Mouse (Mus musculus): ENCODE measurements around the gene Abhd15. TPM values are rescaled to one million over a fixed set of nuclear protein-coding genes. Genes with fewer than 3 reads are reported as not detected.

Gene Abhd15
- polyA plus RNA-seq, 1 experiment from 2014 or later, result 1.9 TPM

GRCm38 (mm10) chr11:77476895-77477294 lies 38.0 kb upstream of the Abhd15 start:
- Histone ChIP-seq H3K4me1 (ENCODE audit: control insufficient read depth, insufficient read depth, low read length) (no peaks in the 10 kb centered on the region), H3K36me3 (ENCODE audit: control insufficient read depth, insufficient read depth, low read length) (peaks cover 7% of the 10 kb centered on the region), H3K4me3 (ENCODE audit: low read depth, low read length) (no peak overlapping the region), H3K27ac (ENCODE audit: low read length) (no peak overlapping the region), H3K27me3 (ENCODE audit: control insufficient read depth, insufficient read depth, low read length) (no peaks in the 10 kb centered on the region), H3K9ac (replicated peaks; ENCODE audit: low read depth, low read length) (no peak overlapping the region), H3K4me2 (replicated peaks; ENCODE audit: low read depth, low read length) (no peak overlapping the region), H3K9me3 (ENCODE audit: control insufficient read depth, low read depth, low read length) (no peaks in the 10 kb centered on the region)
- ATAC-seq (ENCODE audit: insufficient number of reproducible peaks, insufficient read depth, low FRiP score, low read depth), result no peak
- 89% methylated on average over 6 of the region's 6 CpGs for WGBS

- peaks cover 23% of the 10 kb centered on the region for H3K4me1 ChIP-seq (ENCODE audit: control insufficient read depth, insufficient read depth, low read length)
Measured at GRCm38 (mm10) chr11:77483043-77483442, 31.9 kb upstream of the Abhd15 start.

GRCm38 (mm10) chr11:77483510-77484255 lies 31.2 kb upstream of the Abhd15 start:
- no peak overlapping the region for H3K9ac ChIP-seq (replicated peaks; ENCODE audit: low read depth, low read length)
- no peaks in the 10 kb centered on the region for H3K27me3 ChIP-seq (ENCODE audit: control insufficient read depth, insufficient read depth, low read length)
- H3K9me3 ChIP-seq (ENCODE audit: control insufficient read depth, low read depth, low read length), result no peaks in the 10 kb centered on the region
- H3K27ac ChIP-seq (ENCODE audit: low read length), result no peak overlapping the region
- H3K4me3 ChIP-seq (ENCODE audit: low read depth, low read length), result no peak overlapping the region
- ATAC-seq (ENCODE audit: insufficient number of reproducible peaks, insufficient read depth, low FRiP score, low read depth), result no peak
- peaks cover 30% of the 10 kb centered on the region for H3K4me1 ChIP-seq (ENCODE audit: control insufficient read depth, insufficient read depth, low read length)
- H3K36me3 ChIP-seq (ENCODE audit: control insufficient read depth, insufficient read depth, low read length), result no peaks in the 10 kb centered on the region
- no peak overlapping the region for H3K4me2 ChIP-seq (replicated peaks; ENCODE audit: low read depth, low read length)
- 40% methylated on average over 11 of the region's 11 CpGs for WGBS

More at GRCm38 (mm10) chr11:77483043-77483442, 31.9 kb upstream of the Abhd15 start:
- Histone ChIP-seq H3K36me3 (ENCODE audit: control insufficient read depth, insufficient read depth, low read length) (no peaks in the 10 kb centered on the region), H3K9ac (replicated peaks; ENCODE audit: low read depth, low read length) (no peak overlapping the region), H3K4me3 (ENCODE audit: low read depth, low read length) (no peak overlapping the region), H3K9me3 (ENCODE audit: control insufficient read depth, low read depth, low read length) (no peaks in the 10 kb centered on the region), H3K27me3 (ENCODE audit: control insufficient read depth, insufficient read depth, low read length) (no peaks in the 10 kb centered on the region), H3K4me2 (replicated peaks; ENCODE audit: low read depth, low read length) (no peak overlapping the region), H3K27ac (ENCODE audit: low read length) (no peak overlapping the region)
- 65% methylated on average over 3 of the region's 3 CpGs for WGBS
- no peak for ATAC-seq (ENCODE audit: insufficient number of reproducible peaks, insufficient read depth, low FRiP score, low read depth)

GRCm38 (mm10) chr11:77485229-77485628 lies 29.7 kb upstream of the Abhd15 start:
- ATAC-seq (ENCODE audit: insufficient number of reproducible peaks, insufficient read depth, low FRiP score, low read depth), result no peak
- Histone ChIP-seq H3K4me2 (replicated peaks; ENCODE audit: low read depth, low read length) (no peak overlapping the region), H3K27me3 (ENCODE audit: control insufficient read depth, insufficient read depth, low read length) (no peaks in the 10 kb centered on the region), H3K4me3 (ENCODE audit: low read depth, low read length) (no peak overlapping the region), H3K36me3 (ENCODE audit: control insufficient read depth, insufficient read depth, low read length) (no peaks in the 10 kb centered on the region), H3K27ac (ENCODE audit: low read length) (no peak overlapping the region), H3K9ac (replicated peaks; ENCODE audit: low read depth, low read length) (no peak overlapping the region), H3K9me3 (ENCODE audit: control insufficient read depth, low read depth, low read length) (no peaks in the 10 kb centered on the region), H3K4me1 (ENCODE audit: control insufficient read depth, insufficient read depth, low read length) (peaks cover 33% of the 10 kb centered on the region)
- WGBS, result 48% methylated on average over 6 of the region's 6 CpGs

GRCm38 (mm10) chr11:77486798-77487197 lies 28.1 kb upstream of the Abhd15 start:
- Histone ChIP-seq H3K9ac (replicated peaks; ENCODE audit: low read depth, low read length) (no peak overlapping the region), H3K36me3 (ENCODE audit: control insufficient read depth, insufficient read depth, low read length) (no peaks in the 10 kb centered on the region), H3K4me3 (ENCODE audit: low read depth, low read length) (no peak overlapping the region), H3K4me1 (ENCODE audit: control insufficient read depth, insufficient read depth, low read length) (peaks cover 40% of the 10 kb centered on the region), H3K27me3 (ENCODE audit: control insufficient read depth, insufficient read depth, low read length) (no peaks in the 10 kb centered on the region), H3K4me2 (replicated peaks; ENCODE audit: low read depth, low read length) (no peak overlapping the region), H3K27ac (ENCODE audit: low read length) (no peak overlapping the region), H3K9me3 (ENCODE audit: control insufficient read depth, low read depth, low read length) (no peaks in the 10 kb centered on the region)
- ATAC-seq (ENCODE audit: insufficient number of reproducible peaks, insufficient read depth, low FRiP score, low read depth), result no peak
- WGBS, result 72% methylated on average over 5 of the region's 5 CpGs

- H3K27me3 ChIP-seq (ENCODE audit: control insufficient read depth, insufficient read depth, low read length), result no peaks in the 10 kb centered on the region
- ATAC-seq (ENCODE audit: insufficient number of reproducible peaks, insufficient read depth, low FRiP score, low read depth), result no peak
- no peak overlapping the region for H3K27ac ChIP-seq (ENCODE audit: low read length)
- H3K9ac ChIP-seq (replicated peaks; ENCODE audit: low read depth, low read length), result peak overlapping the region; percentile 74
- H3K4me2 ChIP-seq (replicated peaks; ENCODE audit: low read depth, low read length), result peak overlapping the region; percentile 79
- peak overlapping the region; percentile 74 for H3K4me3 ChIP-seq (ENCODE audit: low read depth, low read length)
- 2% methylated on average over 54 of the region's 55 CpGs for WGBS
- H3K36me3 ChIP-seq (ENCODE audit: control insufficient read depth, insufficient read depth, low read length), result no peaks in the 10 kb centered on the region
- H3K9me3 ChIP-seq (ENCODE audit: control insufficient read depth, low read depth, low read length), result no peaks in the 10 kb centered on the region
- H3K4me1 ChIP-seq (ENCODE audit: control insufficient read depth, insufficient read depth, low read length), result peaks cover 40% of the 10 kb centered on the region
Measured at GRCm38 (mm10) chr11:77488771-77489581, 25.9 kb upstream of the Abhd15 start.

GRCm38 (mm10) chr11:77489591-77490235 lies 25.2 kb upstream of the Abhd15 start, which contains the start of gene Ankrd13b:
Gene Ankrd13b, minus strand, starts transcription at chr11:77489678.
- no peak within 1 kb of the TSS; the same call in 1 of the 2 replicates for H3K27ac ChIP-seq (ENCODE audit: low read length)
- peaks cover 46% of the 10 kb centered on the region for H3K4me1 ChIP-seq (ENCODE audit: control insufficient read depth, insufficient read depth, low read length)
- H3K36me3 ChIP-seq (ENCODE audit: control insufficient read depth, insufficient read depth, low read length), result no peaks in the 10 kb centered on the region
- no peaks in the 10 kb centered on the region for H3K9me3 ChIP-seq (ENCODE audit: control insufficient read depth, low read depth, low read length)
- no peaks in the 10 kb centered on the region for H3K27me3 ChIP-seq (ENCODE audit: control insufficient read depth, insufficient read depth, low read length)
- H3K4me3 ChIP-seq (ENCODE audit: low read depth, low read length), result peak within 1 kb of the TSS; percentile 74
- WGBS, result 1% methylated on average over 69 of the region's 87 CpGs
- H3K4me2 ChIP-seq (replicated peaks; ENCODE audit: low read depth, low read length), result peak within 1 kb of the TSS; percentile 79
- H3K9ac ChIP-seq (replicated peaks; ENCODE audit: low read depth, low read length), result peak within 1 kb of the TSS; percentile 74
- ATAC-seq (ENCODE audit: insufficient number of reproducible peaks, insufficient read depth, low FRiP score, low read depth), result peak; percentile 31; the same call in 1 of the 2 replicates

GRCm38 (mm10) chr11:77490451-77490850 lies 24.5 kb upstream of the Abhd15 start:
- 67% methylated on average over 6 of the region's 6 CpGs for WGBS
- no peaks in the 10 kb centered on the region for H3K9me3 ChIP-seq (ENCODE audit: control insufficient read depth, low read depth, low read length)
- peaks cover 48% of the 10 kb centered on the region for H3K4me1 ChIP-seq (ENCODE audit: control insufficient read depth, insufficient read depth, low read length)
- no peaks in the 10 kb centered on the region for H3K27me3 ChIP-seq (ENCODE audit: control insufficient read depth, insufficient read depth, low read length)
- peak overlapping the region; percentile 74; the same call in 1 of the 2 replicates for H3K4me3 ChIP-seq (ENCODE audit: low read depth, low read length)
- peak overlapping the region; percentile 79 for H3K4me2 ChIP-seq (replicated peaks; ENCODE audit: low read depth, low read length)
- ATAC-seq (ENCODE audit: insufficient number of reproducible peaks, insufficient read depth, low FRiP score, low read depth), result no peak
- peak overlapping the region; percentile 96; the same call in 1 of the 2 replicates for H3K27ac ChIP-seq (ENCODE audit: low read length)
- no peaks in the 10 kb centered on the region for H3K36me3 ChIP-seq (ENCODE audit: control insufficient read depth, insufficient read depth, low read length)
- no peak overlapping the region for H3K9ac ChIP-seq (replicated peaks; ENCODE audit: low read depth, low read length)

All from stomach, embryonic 14.5 days (tissue).